ENCODE assay signal across 13 mouse cellular contexts in genomic region chr4:129179560-129179959, GRCm38 (mm10). TPM values are rescaled to one million over a fixed set of nuclear protein-coding genes. Genes with fewer than 3 reads are reported as not detected.
DNase-seq lines count a peak whose midpoint lies in the region; ATAC-seq and TF ChIP-seq lines count a peak whose summit lies in the region.
"Had no signal": no experiment of that assay in that cellular context is flagged by ENCODE, and none has a peak within 500 bp of the region (broad histone marks: within the 10 kb centered on the region; RNA-seq: fewer than 3 reads in every experiment).

No protein-coding gene starts in this region.

- no peaks in the 10 kb centered on the region for H3K27me3 ChIP-seq in liver, postnatal 0 days (ENCODE audit: insufficient read depth, low read length)
- H3K27me3 ChIP-seq in liver, embryonic 12.5 days (replicated peaks), result no peaks in the 10 kb centered on the region
- H3K27me3 ChIP-seq in splenic B cell, adult 2 months (ENCODE audit: control insufficient read depth, insufficient read depth, low read length, poor library complexity, severe bottlenecking), result no peaks in the 10 kb centered on the region
- H3K27me3 ChIP-seq: limb, embryonic 15.5 days had no signal

- H3K27ac ChIP-seq in gastrocnemius, adult 2 months, result no peak overlapping the region
- no peak overlapping the region for H3K27ac ChIP-seq in liver, postnatal 0 days (ENCODE audit: low read depth)
- H3K27ac ChIP-seq in liver, embryonic 12.5 days, result no peak overlapping the region
- H3K27ac ChIP-seq: limb, embryonic 15.5 days had no signal

- ATAC-seq in liver, postnatal 0 days, result no peak
- no peak for ATAC-seq in liver, embryonic 12.5 days

- no peak overlapping the region for H3K4me3 ChIP-seq in gastrocnemius, adult 2 months
- H3K4me3 ChIP-seq in liver, postnatal 0 days (ENCODE audit: low read depth, low read length), result no peak overlapping the region
- no peak overlapping the region for H3K4me3 ChIP-seq in liver, embryonic 12.5 days
- H3K4me3 ChIP-seq: limb, embryonic 15.5 days had no signal

- H3K9ac ChIP-seq in liver, postnatal 0 days (replicated peaks), result no peak overlapping the region
- H3K9ac ChIP-seq in liver, embryonic 12.5 days, result no peak overlapping the region
- H3K9ac ChIP-seq: limb, embryonic 15.5 days had no signal

- H3K36me3 ChIP-seq in liver, postnatal 0 days (replicated peaks; ENCODE audit: insufficient read depth, low read length), result peaks cover 25% of the 10 kb centered on the region
- peaks cover 61% of the 10 kb centered on the region for H3K36me3 ChIP-seq in liver, embryonic 12.5 days
- H3K36me3 ChIP-seq in splenic B cell, adult 2 months (ENCODE audit: control insufficient read depth, insufficient read depth, low read length, poor library complexity, severe bottlenecking), result peaks cover 7% of the 10 kb centered on the region

- no peaks in the 10 kb centered on the region for H3K9me3 ChIP-seq in liver, postnatal 0 days (ENCODE audit: low read length)
- no peaks in the 10 kb centered on the region for H3K9me3 ChIP-seq in liver, embryonic 12.5 days (replicated peaks)
- H3K9me3 ChIP-seq: limb, embryonic 15.5 days had no signal

- TF ChIP-seq CTCF in gastrocnemius, adult 2 months (IDR thresholded peaks at IDR 0.05), result peak; percentile 50
- TF ChIP-seq CTCF in liver, postnatal 0 days (IDR thresholded peaks at IDR 0.05; ENCODE audit: low read depth), result peak; percentile 51

- 67% methylated on average over 1 of the region's 1 CpGs for WGBS in liver, postnatal 0 days (ENCODE audit: insufficient replicate concordance)
- 77% methylated on average over 1 of the region's 1 CpGs for WGBS in liver, embryonic 12.5 days (ENCODE audit: insufficient replicate concordance)

- no peak for TF ChIP-seq EP300 in liver, postnatal 0 days (IDR thresholded peaks at IDR 0.05; ENCODE audit: low read depth)

- H3K4me1 ChIP-seq in liver, postnatal 0 days (ENCODE audit: insufficient read depth), result no peaks in the 10 kb centered on the region
- peaks cover 7% of the 10 kb centered on the region; the same call in 1 of the 2 replicates for H3K4me1 ChIP-seq in liver, embryonic 12.5 days

- no peak overlapping the region for H3K4me2 ChIP-seq in liver, postnatal 0 days (ENCODE audit: low read depth, low read length)
- H3K4me2 ChIP-seq in liver, embryonic 12.5 days, result no peak overlapping the region
- H3K4me2 ChIP-seq: limb, embryonic 15.5 days; midbrain, embryonic 11.5 days had no signal

- DNase-seq in gastrocnemius, adult 2 months, result no peak
- DNase-seq in gastrocnemius, postnatal 25 days, result no peak
- DNase-seq in liver, postnatal 0 days, result no peak
- DNase-seq in MN1 (ENCODE audit: low spot score), result peak; percentile 53
- DNase-seq in splenic B cell, adult 2 months (ENCODE audit: low read depth, low spot score), result peak; percentile 18
- DNase-seq in right cerebral cortex, postnatal 25 days, result no peak
- DNase-seq: cerebellum, adult 9-11 months; kidney, adult 2 months; lung, postnatal 10 days had no signal

- intact Hi-C loops in gastrocnemius, adult 2 months (cut with DNase I), result no loop called here

RNA-seq across cellular contexts. Expression of gene S100pbp, which starts 10.0 kb away (rescaled TPM):
- total RNA-seq in gastrocnemius, adult 2 months (2021), result 1 to 10 TPM; 4.7 to 4.9 TPM
- total RNA-seq in gastrocnemius, postnatal 25 days (2021), result 1 to 10 TPM; 3.5 to 4.0 TPM
- 3.5 and 3.6 TPM in 2 replicates for polyA plus RNA-seq in liver, postnatal 0 days (2015; fragmentation: Nextera tagmentation; extraction: Ambion mirVana)
- polyA plus RNA-seq in liver, embryonic 12.5 days (2016; fragmentation: Nextera tagmentation; extraction: Ambion mirVana), result 10.9 and 12.1 TPM in 2 replicates

RNA-seq across cellular contexts. Expression of gene Yars, which starts 10.0 kb away (rescaled TPM):
- total RNA-seq in gastrocnemius, adult 2 months (2021), result 10 to 100 TPM; 39.8 to 43.0 TPM
- 10 to 100 TPM; 31.7 to 34.2 TPM for total RNA-seq in gastrocnemius, postnatal 25 days (2021)
- polyA plus RNA-seq in liver, postnatal 0 days (2015; fragmentation: Nextera tagmentation; extraction: Ambion mirVana), result 23.0 and 25.7 TPM in 2 replicates
- polyA plus RNA-seq in liver, embryonic 12.5 days (2016; fragmentation: Nextera tagmentation; extraction: Ambion mirVana), result 92.4 and 92.9 TPM in 2 replicates

RNA-seq across cellular contexts. Expression of gene Fndc5, which starts 42.8 kb away (rescaled TPM):
- total RNA-seq in gastrocnemius, adult 2 months (2021), result 100 to 1,000 TPM in 1 of 2 experiments, 10 to 100 TPM in 1; 52.1 to 132 TPM
- 10 to 100 TPM; 71.5 to 93.0 TPM for total RNA-seq in gastrocnemius, postnatal 25 days (2021)
- 0.32 and 0.52 TPM in 2 replicates for polyA plus RNA-seq in liver, postnatal 0 days (2015; fragmentation: Nextera tagmentation; extraction: Ambion mirVana)
- polyA plus RNA-seq in liver, embryonic 12.5 days (2016; fragmentation: Nextera tagmentation; extraction: Ambion mirVana), result 1.3 and 1.8 TPM in 2 replicates

RNA-seq across cellular contexts. Expression of gene Hpca, which starts 57.7 kb away (rescaled TPM):
- total RNA-seq in gastrocnemius, adult 2 months (2021), result not detected
- not detected for total RNA-seq in gastrocnemius, postnatal 25 days (2021)
- polyA plus RNA-seq in liver, postnatal 0 days (2015; fragmentation: Nextera tagmentation; extraction: Ambion mirVana), result 0.18 and 0.40 TPM in 2 replicates
- polyA plus RNA-seq in liver, embryonic 12.5 days (2016; fragmentation: Nextera tagmentation; extraction: Ambion mirVana), result 1.9 and 2.3 TPM in 2 replicates
- total RNA-seq: hematopoietic stem cell, adult 5-6 weeks had no signal

Comparison
In these comparisons a context has a peak if more than half of its experiments do, and no peak if none do; other contexts are left out.
1. DNase-seq: peak in MN1 (single experiment) and splenic B cell, adult 2 months (single experiment); none in gastrocnemius, adult 2 months (single experiment), gastrocnemius, postnatal 25 days (single experiment), liver, postnatal 0 days (single experiment) and right cerebral cortex, postnatal 25 days (single experiment).